Mouse (Mus musculus): ENCODE results near the gene Gm17606. TPM values are rescaled to one million over a fixed set of nuclear protein-coding genes. Genes with fewer than 3 reads are reported as not detected.

Gene Gm17606
- polyA plus RNA-seq, 1 experiment from 2014 or later = not detected

DNA sequence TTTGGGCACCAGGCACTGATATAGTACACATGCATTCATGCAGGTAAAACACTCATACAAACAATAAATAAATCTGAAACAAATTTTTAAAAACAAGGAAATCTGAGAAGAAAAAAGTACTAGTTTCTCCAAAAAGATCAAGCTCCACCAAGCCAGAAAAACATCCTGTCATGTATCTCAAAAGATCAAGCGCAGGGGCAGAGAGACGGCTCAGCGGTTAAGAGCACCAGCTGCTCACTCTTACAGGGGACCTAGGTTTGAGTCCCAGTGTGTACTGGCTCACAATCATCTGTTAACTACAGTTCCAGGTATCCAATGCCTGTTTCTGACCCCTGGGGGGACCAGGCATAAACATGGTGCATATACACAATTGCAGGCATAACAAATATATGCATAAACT, 41.6 kb downstream of the Gm17606 start:
- DNase-seq (ENCODE audit: low spot score) = no peak
- H3K9me3 ChIP-seq = no peaks in the 10 kb centered on the region
- no peaks in the 10 kb centered on the region for H3K27me3 ChIP-seq (ENCODE audit: insufficient read depth, poor library complexity, severe bottlenecking)
- WGBS = 94% methylated on average over 3 of the region's 3 CpGs
- no peak overlapping the region for H3K4me3 ChIP-seq
- no peak overlapping the region for H3K27ac ChIP-seq
- H3K4me1 ChIP-seq (replicated peaks) = peaks cover 12% of the 10 kb centered on the region
- peaks cover 69% of the 10 kb centered on the region for H3K36me3 ChIP-seq

DNA sequence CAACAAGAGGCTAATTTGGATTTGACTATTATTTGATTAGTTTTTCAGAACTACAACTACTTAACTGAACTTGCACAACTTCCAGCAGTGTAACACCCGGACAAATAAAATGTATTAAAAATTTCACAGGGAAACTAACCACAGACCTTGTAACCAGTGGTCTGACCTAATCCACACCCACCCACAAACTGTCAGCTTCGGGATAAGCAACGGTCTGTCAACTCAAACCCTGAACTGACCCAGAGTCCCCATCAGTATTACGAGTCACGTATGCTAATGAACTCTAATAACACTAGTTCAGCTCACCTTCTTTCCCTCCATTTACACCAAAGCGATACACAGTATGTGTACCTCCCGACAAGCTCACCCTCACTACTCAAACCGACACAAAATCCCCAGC, 44.7 kb downstream of the Gm17606 start:
- peak overlapping the region; percentile 98 for H3K27ac ChIP-seq
- WGBS = 20% methylated on average over 8 of the region's 8 CpGs
- H3K4me1 ChIP-seq (replicated peaks) = peaks cover 22% of the 10 kb centered on the region
- no peak for DNase-seq (ENCODE audit: low spot score)
- H3K4me3 ChIP-seq = peak overlapping the region; percentile 91
- H3K9me3 ChIP-seq = no peaks in the 10 kb centered on the region
- H3K36me3 ChIP-seq = peaks cover 58% of the 10 kb centered on the region
- no peaks in the 10 kb centered on the region for H3K27me3 ChIP-seq (ENCODE audit: insufficient read depth, poor library complexity, severe bottlenecking)

DNA sequence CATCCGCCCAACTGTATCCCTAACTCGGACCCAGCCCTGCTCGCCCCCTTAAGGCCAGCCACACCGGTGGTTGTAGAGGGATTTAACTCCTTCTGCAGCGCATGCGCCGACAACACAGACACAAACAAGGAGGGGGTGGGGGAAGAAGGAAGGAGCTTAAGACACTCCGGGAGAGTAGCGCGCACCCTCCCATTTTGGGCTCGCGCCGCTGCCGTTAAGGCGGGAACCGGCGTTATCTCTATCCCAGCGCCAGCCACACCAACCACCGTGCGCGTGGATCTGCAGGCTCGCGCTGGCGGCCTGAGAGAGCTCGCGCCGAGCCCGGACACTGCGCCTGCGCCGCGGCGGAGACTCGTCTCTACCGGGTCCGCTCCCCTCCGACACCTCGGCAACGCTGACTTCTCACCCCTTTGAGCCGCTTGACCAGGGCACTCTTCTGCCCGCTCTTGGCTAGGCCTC, 45.3 kb downstream of the Gm17606 start, which contains the start of gene 1700123O20Rik:
Gene 1700123O20Rik, plus strand, starts transcription at position 154 of the 459 bp plus-strand sequence.
- DNase-seq (ENCODE audit: low spot score) = peak; percentile 88
- Histone ChIP-seq H3K27ac (peak within 1 kb of the TSS; percentile 98), H3K9me3 (no peaks in the 10 kb centered on the region), H3K27me3 (ENCODE audit: insufficient read depth, poor library complexity, severe bottlenecking) (no peaks in the 10 kb centered on the region), H3K36me3 (peaks cover 59% of the 10 kb centered on the region), H3K4me3 (peak within 1 kb of the TSS; percentile 91), H3K4me1 (replicated peaks) (peaks cover 22% of the 10 kb centered on the region)
- under 1% methylated on average over 41 of the region's 41 CpGs for WGBS

DNA sequence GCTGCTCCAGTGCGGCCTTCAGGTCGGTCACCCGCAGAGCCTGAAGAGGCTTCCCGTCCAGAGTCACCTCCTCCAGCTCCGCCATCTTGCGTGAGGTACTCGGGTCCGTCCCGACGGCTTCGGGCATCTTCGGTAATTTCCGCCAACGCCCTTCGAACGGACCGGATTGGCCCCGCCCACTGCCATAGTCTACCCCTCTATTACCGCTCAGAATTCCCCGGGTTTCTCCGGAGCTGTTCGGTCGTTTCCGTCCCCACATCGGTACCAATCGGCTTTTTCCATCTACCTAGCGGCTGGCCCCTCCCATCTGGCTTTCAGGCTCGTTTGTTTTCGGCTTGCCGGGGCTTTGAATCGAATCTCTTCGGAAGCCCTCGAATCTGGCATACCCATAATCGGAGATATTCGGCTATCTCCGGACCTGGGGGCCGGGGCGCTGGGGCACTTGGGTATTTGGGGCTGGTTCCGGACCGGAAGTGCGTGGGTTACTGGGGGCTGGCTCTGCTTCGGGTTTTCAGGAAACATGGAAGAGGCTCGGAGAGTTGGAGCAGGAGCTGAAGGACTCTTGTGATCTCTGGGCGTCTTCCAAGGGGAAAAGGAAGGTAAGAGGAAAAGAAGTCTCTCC, 45.9 kb downstream of the Gm17606 start, which contains the start of gene Acin1:
Gene Acin1, minus strand, starts transcription at position 410 of the 622 bp plus-strand sequence.
- Histone ChIP-seq H3K4me1 (replicated peaks) (peaks cover 22% of the 10 kb centered on the region), H3K27ac (peak within 1 kb of the TSS; percentile 98), H3K9me3 (no peaks in the 10 kb centered on the region), H3K27me3 (ENCODE audit: insufficient read depth, poor library complexity, severe bottlenecking) (no peaks in the 10 kb centered on the region), H3K36me3 (peaks cover 56% of the 10 kb centered on the region), H3K4me3 (peak within 1 kb of the TSS; percentile 91)
- under 1% methylated on average over 44 of the region's 44 CpGs for WGBS
- peak; percentile 100 for DNase-seq (ENCODE audit: low spot score)

DNA sequence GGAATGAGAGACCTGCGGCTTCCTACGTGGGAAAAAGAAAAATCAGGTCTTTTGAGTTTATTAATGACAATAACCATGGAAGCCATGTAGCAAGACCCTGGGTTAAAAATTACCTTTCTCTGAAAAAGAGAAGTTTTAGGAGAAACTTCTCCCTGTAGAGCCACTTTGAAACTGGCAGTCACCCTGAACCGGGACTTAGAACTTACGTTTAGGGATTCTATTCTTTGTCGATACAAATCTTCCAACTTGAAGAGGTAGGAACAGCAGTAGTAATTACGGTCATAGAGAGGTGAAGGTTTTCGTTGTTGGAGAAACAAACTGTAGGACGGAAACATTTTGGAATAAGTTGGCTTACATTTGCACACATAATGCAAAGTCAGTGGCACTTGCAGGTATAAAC, 46.5 kb downstream of the Gm17606 start:
- H3K27me3 ChIP-seq (ENCODE audit: insufficient read depth, poor library complexity, severe bottlenecking) = no peaks in the 10 kb centered on the region
- peaks cover 49% of the 10 kb centered on the region for H3K36me3 ChIP-seq
- H3K9me3 ChIP-seq = no peaks in the 10 kb centered on the region
- peak overlapping the region; percentile 98 for H3K27ac ChIP-seq
- H3K4me3 ChIP-seq = peak overlapping the region; percentile 91
- H3K4me1 ChIP-seq (replicated peaks) = peaks cover 22% of the 10 kb centered on the region
- DNase-seq (ENCODE audit: low spot score) = no peak
- 12% methylated on average over 8 of the region's 8 CpGs for WGBS

GRCm38 (mm10) chr14:54695042-54695441, 54.3 kb downstream of the Gm17606 start:
- H3K4me3 ChIP-seq = no peak overlapping the region
- no peak overlapping the region for H3K27ac ChIP-seq
- peaks cover 33% of the 10 kb centered on the region for H3K36me3 ChIP-seq
- no peaks in the 10 kb centered on the region for H3K4me1 ChIP-seq (replicated peaks)
- no peaks in the 10 kb centered on the region for H3K27me3 ChIP-seq (ENCODE audit: insufficient read depth, poor library complexity, severe bottlenecking)
- no peak for DNase-seq (ENCODE audit: low spot score)
- WGBS = 83% methylated on average over 6 of the region's 6 CpGs
- no peaks in the 10 kb centered on the region for H3K9me3 ChIP-seq

DNA sequence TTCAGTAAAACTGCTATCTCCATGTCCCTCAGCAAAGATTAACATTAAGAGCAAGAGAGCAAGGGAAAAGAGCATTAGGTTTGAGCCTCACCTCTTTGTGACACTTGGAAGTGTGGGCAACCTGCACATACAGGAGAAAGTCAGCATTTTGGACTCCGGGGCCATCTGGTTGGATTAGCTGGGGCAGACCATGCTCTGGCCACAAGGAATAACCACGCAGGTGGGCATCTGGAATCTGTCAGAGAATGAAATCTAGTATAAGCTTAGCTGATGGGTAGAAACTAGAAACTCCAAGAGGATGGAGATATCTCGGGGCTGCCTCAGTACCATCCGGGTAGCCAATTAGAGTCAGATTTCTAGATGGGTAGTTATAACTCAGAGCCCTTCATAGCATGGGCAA, 56.0 kb downstream of the Gm17606 start:
- H3K4me3 ChIP-seq = no peak overlapping the region
- no peak for DNase-seq (ENCODE audit: low spot score)
- WGBS = 86% methylated on average over 4 of the region's 4 CpGs
- no peaks in the 10 kb centered on the region for H3K27me3 ChIP-seq (ENCODE audit: insufficient read depth, poor library complexity, severe bottlenecking)
- peaks cover 21% of the 10 kb centered on the region for H3K36me3 ChIP-seq
- no peaks in the 10 kb centered on the region for H3K9me3 ChIP-seq
- no peak overlapping the region for H3K27ac ChIP-seq
- H3K4me1 ChIP-seq (replicated peaks) = no peaks in the 10 kb centered on the region

MicroRNA genes within 50 kb of the gene (microRNA counts, 519-probe panel; counts per million panel counts)
- microRNA mmu-miR-686 = 1,255 counts per million, percentile 77 among the panel's probes with 10 or more counts

Other genes with a start within 250 kb of the Gm17606 start
- 5.0 and 5.5 TPM in 2 replicates for gene Slc7a7, start 223.2 kb upstream of the Gm17606 start, polyA plus RNA-seq (2016; fragmentation: Nextera tagmentation; extraction: Ambion mirVana)
- 198 and 224 TPM in 2 replicates for gene Mrpl52, start 214.0 kb upstream of the Gm17606 start, polyA plus RNA-seq (2016; fragmentation: Nextera tagmentation; extraction: Ambion mirVana)
- 75.1 and 76.1 TPM in 2 replicates for gene Mmp14, start 209.3 kb upstream of the Gm17606 start, polyA plus RNA-seq (2016; fragmentation: Nextera tagmentation; extraction: Ambion mirVana)
- gene Lrp10, start 176.8 kb upstream of the Gm17606 start, polyA plus RNA-seq (2016; fragmentation: Nextera tagmentation; extraction: Ambion mirVana) = 30.9 and 32.4 TPM in 2 replicates
- 20.8 and 40.2 TPM in 2 replicates for gene Rem2, start 164.9 kb upstream of the Gm17606 start, polyA plus RNA-seq (2016; fragmentation: Nextera tagmentation; extraction: Ambion mirVana)
- gene Prmt5, start 123.4 kb upstream of the Gm17606 start, polyA plus RNA-seq (2016; fragmentation: Nextera tagmentation; extraction: Ambion mirVana) = 133 and 145 TPM in 2 replicates
- 47.5 and 55.0 TPM in 2 replicates for gene Haus4, start 86.3 kb upstream of the Gm17606 start, polyA plus RNA-seq (2016; fragmentation: Nextera tagmentation; extraction: Ambion mirVana)
- 66.2 and 81.3 TPM in 2 replicates for gene Ajuba, start 63.4 kb upstream of the Gm17606 start, polyA plus RNA-seq (2016; fragmentation: Nextera tagmentation; extraction: Ambion mirVana)
- 8.3 and 9.5 TPM in 2 replicates for gene 4931414P19Rik, start 35.0 kb upstream of the Gm17606 start, polyA plus RNA-seq (2016; fragmentation: Nextera tagmentation; extraction: Ambion mirVana)
- 500 and 517 TPM in 2 replicates for gene Psmb5, start 22.9 kb upstream of the Gm17606 start, polyA plus RNA-seq (2016; fragmentation: Nextera tagmentation; extraction: Ambion mirVana)
- 0.04 and 0.16 TPM in 2 replicates for gene Psmb11, start 19.5 kb upstream of the Gm17606 start, polyA plus RNA-seq (2016; fragmentation: Nextera tagmentation; extraction: Ambion mirVana)
- gene Cdh24, start 412 bp downstream of the Gm17606 start, polyA plus RNA-seq (2016; fragmentation: Nextera tagmentation; extraction: Ambion mirVana) = 4.5 and 7.1 TPM in 2 replicates
- gene 1700123O20Rik, start 45.3 kb downstream of the Gm17606 start, polyA plus RNA-seq (2016; fragmentation: Nextera tagmentation; extraction: Ambion mirVana) = 108 and 116 TPM in 2 replicates
- gene Acin1, start 46.0 kb downstream of the Gm17606 start, polyA plus RNA-seq (2016; fragmentation: Nextera tagmentation; extraction: Ambion mirVana) = 130 and 147 TPM in 2 replicates
- gene Gm29776, start 57.9 kb downstream of the Gm17606 start, polyA plus RNA-seq (2016; fragmentation: Nextera tagmentation; extraction: Ambion mirVana) = 0.14 TPM in 2 replicates
- gene Cebpe, start 71.2 kb downstream of the Gm17606 start, polyA plus RNA-seq (2016; fragmentation: Nextera tagmentation; extraction: Ambion mirVana) = not detected in 2 replicates
- gene Slc7a8, start 141.0 kb downstream of the Gm17606 start, polyA plus RNA-seq (2016; fragmentation: Nextera tagmentation; extraction: Ambion mirVana) = 1.8 and 3.5 TPM in 2 replicates
- gene Rnf212b, start 173.2 kb downstream of the Gm17606 start, polyA plus RNA-seq (2016; fragmentation: Nextera tagmentation; extraction: Ambion mirVana) = not detected in 2 replicates
- 19.7 and 22.7 TPM in 2 replicates for gene Homez, start 230.0 kb downstream of the Gm17606 start, polyA plus RNA-seq (2016; fragmentation: Nextera tagmentation; extraction: Ambion mirVana)
- 0.38 and 0.44 TPM in 2 replicates for gene Ppp1r3e, start 236.6 kb downstream of the Gm17606 start, polyA plus RNA-seq (2016; fragmentation: Nextera tagmentation; extraction: Ambion mirVana)
- 2.2 and 3.0 TPM in 2 replicates for gene Bcl2l2, start 242.4 kb downstream of the Gm17606 start, polyA plus RNA-seq (2016; fragmentation: Nextera tagmentation; extraction: Ambion mirVana)
- gene Gm20521, start 242.5 kb downstream of the Gm17606 start, polyA plus RNA-seq (2016; fragmentation: Nextera tagmentation; extraction: Ambion mirVana) = 0.29 TPM in 1 of 2 replicates, not detected in the other

All from hindbrain, embryonic 10.5 days (tissue).